Mouse (Mus musculus): ENCODE results near the gene Sec22c. TPM values are rescaled to one million over a fixed set of nuclear protein-coding genes. Genes with fewer than 3 reads are reported as not detected.

The Sec22c gene
- 33.9 and 39.2 TPM in 2 replicates for polyA plus RNA-seq (2015; fragmentation: Nextera tagmentation; extraction: Ambion mirVana)

DNA sequence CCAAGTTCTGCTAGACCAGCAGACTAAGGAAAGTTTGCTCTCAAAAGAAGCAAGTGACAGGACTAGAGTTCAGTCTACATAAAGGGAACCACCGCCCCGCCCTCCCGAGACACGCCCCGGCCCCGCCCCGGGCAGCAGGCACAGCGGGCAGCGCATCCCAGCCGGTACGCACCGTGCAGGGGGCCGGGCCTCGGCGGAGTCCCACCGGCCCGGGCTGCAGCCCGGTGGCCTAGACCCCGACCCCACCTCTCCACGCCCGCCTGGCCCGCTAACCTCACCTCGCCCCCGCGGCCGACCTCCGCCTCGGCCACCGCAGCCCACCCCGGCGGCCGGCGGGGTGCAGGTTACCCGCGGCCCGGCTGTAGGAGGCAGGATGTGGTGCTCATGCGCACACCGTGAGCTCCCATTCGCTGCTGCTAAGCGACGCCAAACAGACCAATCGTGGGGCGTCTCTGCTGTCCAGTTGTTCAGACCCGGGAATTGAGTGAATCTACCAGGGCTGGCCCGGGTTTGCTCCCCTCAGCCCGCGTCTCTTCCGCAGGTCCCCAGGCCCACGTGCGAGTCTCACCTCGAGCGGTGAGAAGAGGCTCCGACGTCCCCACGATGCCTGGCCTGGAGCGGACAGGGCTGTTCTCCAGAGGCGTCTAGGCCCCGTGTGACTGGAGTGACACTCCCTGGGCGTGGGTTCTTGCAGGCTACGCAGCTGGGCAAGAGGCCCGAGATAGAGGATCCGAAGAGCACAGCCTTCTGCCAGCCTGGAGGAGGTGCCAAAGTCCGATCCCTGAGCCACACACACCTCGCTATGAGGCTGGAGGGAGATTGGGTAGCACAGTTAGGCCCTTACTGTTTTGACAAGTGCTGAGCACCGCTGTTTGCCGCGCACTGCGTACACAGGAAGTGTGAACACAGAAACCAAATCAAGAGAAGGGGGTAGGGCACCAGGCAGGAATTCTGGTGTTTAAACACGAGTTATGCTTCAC lies at the start of gene Sec22c:
TSS of gene Sec22c (minus strand) at position 845 of the 980 bp plus-strand sequence.
- Histone ChIP-seq H3K9me3 (no peaks in the 10 kb centered on the region), H3K4me3 (peak within 1 kb of the TSS; percentile 92), H3K27ac (replicated peaks) (peak within 1 kb of the TSS; percentile 81), H3K36me3 (0 out of 2 replicates have a peak, but pooled peaks cover under 1% of the 10 kb centered on the region), H3K4me1 (peaks cover 27% of the 10 kb centered on the region), H3K9ac (replicated peaks) (peak within 1 kb of the TSS; percentile 86), H3K27me3 (no peaks in the 10 kb centered on the region), H3K4me2 (replicated peaks) (peak within 1 kb of the TSS; percentile 99)
- ATAC-seq (replicated peaks) = peak; percentile 97
- WGBS = 2% methylated on average over 69 of the region's 69 CpGs

DNA sequence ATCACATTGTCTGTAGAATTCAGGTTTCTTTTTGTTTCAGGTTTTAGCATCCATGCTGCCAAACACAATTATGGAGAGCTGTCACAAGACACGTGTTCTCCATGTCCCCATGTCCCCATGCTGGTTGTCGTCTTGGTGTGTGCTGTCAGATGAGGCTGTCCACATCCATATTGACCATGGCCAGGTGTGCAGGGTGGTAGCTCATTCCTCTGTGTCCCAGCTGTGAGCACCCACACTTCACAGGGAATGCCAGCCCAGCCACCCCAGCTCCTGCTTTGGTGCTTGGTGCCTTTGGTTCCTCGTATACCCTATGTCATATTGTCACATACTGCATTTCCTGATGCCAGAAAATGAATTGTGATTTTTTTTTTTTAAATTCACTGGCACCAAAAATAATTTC lies 49.3 kb upstream of the Sec22c start:
- WGBS = 91% methylated on average over 3 of the region's 3 CpGs
- no peak overlapping the region for H3K27ac ChIP-seq (replicated peaks)
- peaks cover 63% of the 10 kb centered on the region for H3K36me3 ChIP-seq

GRCm38 (mm10) chr9:121752774-121753173 lies 47.5 kb upstream of the Sec22c start:
- Histone ChIP-seq H3K9ac (replicated peaks) (no peak overlapping the region), H3K4me2 (replicated peaks) (no peak overlapping the region), H3K4me3 (no peak overlapping the region), H3K9me3 (no peaks in the 10 kb centered on the region), H3K4me1 (no peaks in the 10 kb centered on the region), H3K27me3 (no peaks in the 10 kb centered on the region), H3K27ac (replicated peaks) (no peak overlapping the region), H3K36me3 (peaks cover 81% of the 10 kb centered on the region)
- 94% methylated on average over 9 of the region's 9 CpGs for WGBS
- ATAC-seq (replicated peaks) = no peak

More for the DNA sequence above, 49.3 kb upstream of the Sec22c start:
- Histone ChIP-seq H3K4me1 (peaks cover 16% of the 10 kb centered on the region), H3K9ac (replicated peaks) (no peak overlapping the region), H3K4me3 (no peak overlapping the region), H3K9me3 (no peaks in the 10 kb centered on the region), H3K27me3 (no peaks in the 10 kb centered on the region), H3K4me2 (replicated peaks) (no peak overlapping the region)
- no peak for ATAC-seq (replicated peaks)

GRCm38 (mm10) chr9:121744051-121744450 lies 38.8 kb upstream of the Sec22c start:
- Histone ChIP-seq H3K36me3 (peaks cover 75% of the 10 kb centered on the region), H3K9ac (replicated peaks) (no peak overlapping the region), H3K27me3 (no peaks in the 10 kb centered on the region), H3K4me2 (replicated peaks) (no peak overlapping the region), H3K9me3 (no peaks in the 10 kb centered on the region), H3K4me1 (no peaks in the 10 kb centered on the region), H3K4me3 (no peak overlapping the region), H3K27ac (replicated peaks) (no peak overlapping the region)
- ATAC-seq (replicated peaks) = no peak
- 92% methylated on average over 8 of the region's 8 CpGs for WGBS

DNA sequence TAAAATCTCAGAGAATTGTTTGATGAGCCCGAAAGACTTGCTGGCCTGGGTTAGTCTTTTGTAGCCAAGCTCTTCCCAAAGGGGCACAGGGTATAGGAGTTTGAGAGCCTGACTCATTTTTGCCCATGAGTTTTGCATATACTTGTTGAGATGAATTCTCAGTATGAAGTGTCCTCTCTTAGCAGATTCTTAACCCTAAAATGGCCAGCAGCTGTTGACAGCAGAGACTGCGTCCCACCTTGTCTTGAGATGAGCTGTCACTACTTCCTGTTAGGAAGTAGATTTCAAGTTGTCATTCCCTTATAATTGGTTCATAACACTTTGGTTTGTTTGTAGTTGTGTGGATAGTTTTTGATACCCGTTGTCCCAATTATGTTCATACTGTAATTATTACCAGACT lies 35.9 kb upstream of the Sec22c start:
- no peak for ATAC-seq (replicated peaks)
- no peaks in the 10 kb centered on the region for H3K27me3 ChIP-seq
- H3K9ac ChIP-seq (replicated peaks) = no peak overlapping the region
- H3K27ac ChIP-seq (replicated peaks) = no peak overlapping the region
- no peak overlapping the region for H3K4me2 ChIP-seq (replicated peaks)
- H3K4me1 ChIP-seq = no peaks in the 10 kb centered on the region
- H3K4me3 ChIP-seq = no peak overlapping the region
- H3K36me3 ChIP-seq = peaks cover 52% of the 10 kb centered on the region
- H3K9me3 ChIP-seq = no peaks in the 10 kb centered on the region
- WGBS = 95% methylated on average over 3 of the region's 3 CpGs

DNA sequence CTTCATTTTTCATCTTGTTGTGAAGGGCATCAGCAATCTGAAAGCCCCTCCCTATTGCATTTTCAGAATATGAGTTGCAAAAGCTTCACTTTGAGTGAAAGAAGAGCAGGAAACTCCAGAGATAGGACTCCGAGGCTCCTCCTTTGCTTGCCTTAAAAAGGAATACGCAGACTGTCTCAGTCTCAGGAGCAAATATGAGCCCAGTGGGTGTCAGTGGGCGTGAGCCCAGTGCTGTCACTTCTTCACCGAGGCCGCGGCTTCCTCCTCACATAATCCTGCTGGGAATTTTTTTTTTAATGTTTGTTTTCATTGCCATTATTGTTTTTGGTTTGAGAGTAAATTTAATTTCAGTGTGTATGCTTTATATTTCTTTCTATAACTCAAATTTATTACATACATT lies 35.2 kb upstream of the Sec22c start:
- no peaks in the 10 kb centered on the region for H3K9me3 ChIP-seq
- no peaks in the 10 kb centered on the region for H3K27me3 ChIP-seq
- no peak overlapping the region for H3K27ac ChIP-seq (replicated peaks)
- no peak overlapping the region for H3K4me2 ChIP-seq (replicated peaks)
- no peak for ATAC-seq (replicated peaks)
- 92% methylated on average over 6 of the region's 6 CpGs for WGBS
- H3K4me1 ChIP-seq = no peaks in the 10 kb centered on the region
- H3K36me3 ChIP-seq = peaks cover 48% of the 10 kb centered on the region
- no peak overlapping the region for H3K9ac ChIP-seq (replicated peaks)
- H3K4me3 ChIP-seq = no peak overlapping the region

GRCm38 (mm10) chr9:121719347-121720331 lies 14.3 kb upstream of the Sec22c start:
- H3K9me3 ChIP-seq = no peaks in the 10 kb centered on the region
- peak overlapping the region; percentile 93 for H3K4me3 ChIP-seq
- ATAC-seq (replicated peaks) = peak; percentile 68
- H3K4me2 ChIP-seq (replicated peaks) = peak overlapping the region; percentile 83
- H3K4me1 ChIP-seq = peaks cover 24% of the 10 kb centered on the region
- H3K9ac ChIP-seq (replicated peaks) = peak overlapping the region; percentile 95
- no peaks in the 10 kb centered on the region for H3K27me3 ChIP-seq
- no peaks in the 10 kb centered on the region for H3K36me3 ChIP-seq
- peak overlapping the region; percentile 90 for H3K27ac ChIP-seq (replicated peaks)
- WGBS = under 1% methylated on average over 81 of the region's 87 CpGs

DNA sequence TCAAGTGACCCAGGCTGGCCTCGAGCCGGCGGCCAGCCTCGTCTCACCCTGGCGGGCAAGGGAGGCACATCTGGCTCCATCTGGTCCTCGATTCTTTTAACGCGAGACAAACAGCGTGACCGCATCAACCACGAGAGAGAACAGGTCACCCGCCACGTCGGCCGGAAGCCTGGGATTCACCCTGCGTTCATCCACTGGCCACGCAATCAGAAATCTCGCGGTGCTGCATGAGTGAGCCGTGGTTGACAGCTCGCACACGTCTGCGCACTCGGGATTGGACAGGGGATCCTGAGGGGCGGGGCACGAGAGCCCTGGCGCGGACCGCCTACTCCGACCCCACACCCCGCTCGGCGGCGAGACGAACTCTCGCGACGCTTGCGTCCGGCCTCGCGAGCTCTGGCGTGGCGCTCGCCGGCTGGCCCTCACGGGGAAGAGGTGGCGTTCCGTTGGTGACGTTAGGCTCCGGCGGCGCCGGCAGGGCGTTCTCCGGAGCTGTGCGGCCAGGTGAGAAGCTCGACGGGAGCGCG lies 13.6 kb upstream of the Sec22c start, which contains the start of gene Nktr:
TSS of gene Nktr (plus strand) at position 378 of the 527 bp plus-strand sequence.
- Histone ChIP-seq H3K27me3 (no peaks in the 10 kb centered on the region), H3K4me1 (peaks cover 24% of the 10 kb centered on the region), H3K4me2 (replicated peaks) (peak within 1 kb of the TSS; percentile 83), H3K9me3 (no peaks in the 10 kb centered on the region), H3K4me3 (peak within 1 kb of the TSS; percentile 93), H3K36me3 (no peaks in the 10 kb centered on the region), H3K27ac (replicated peaks) (peak within 1 kb of the TSS; percentile 90), H3K9ac (replicated peaks) (peak within 1 kb of the TSS; percentile 95)
- under 1% methylated on average over 61 of the region's 61 CpGs for WGBS
- peak; percentile 99 for ATAC-seq (replicated peaks)

GRCm38 (mm10) chr9:121718070-121718705 lies 12.9 kb upstream of the Sec22c start:
- Histone ChIP-seq H3K27me3 (no peaks in the 10 kb centered on the region), H3K4me1 (peaks cover 24% of the 10 kb centered on the region), H3K9me3 (no peaks in the 10 kb centered on the region), H3K4me2 (replicated peaks) (peak overlapping the region; percentile 68), H3K4me3 (peak overlapping the region; percentile 93), H3K27ac (replicated peaks) (peak overlapping the region; percentile 90), H3K9ac (replicated peaks) (peak overlapping the region; percentile 71), H3K36me3 (peaks cover 1% of the 10 kb centered on the region)
- WGBS = 66% methylated on average over 15 of the region's 15 CpGs
- peak; percentile 27 for ATAC-seq (replicated peaks)

GRCm38 (mm10) chr9:121717048-121717447 lies 11.8 kb upstream of the Sec22c start:
- Histone ChIP-seq H3K27ac (replicated peaks) (no peak overlapping the region), H3K9me3 (no peaks in the 10 kb centered on the region), H3K4me1 (peaks cover 25% of the 10 kb centered on the region), H3K4me2 (replicated peaks) (no peak overlapping the region), H3K27me3 (no peaks in the 10 kb centered on the region), H3K9ac (replicated peaks) (no peak overlapping the region), H3K36me3 (peaks cover 12% of the 10 kb centered on the region), H3K4me3 (no peak overlapping the region)
- 92% methylated on average over 2 of the region's 2 CpGs for WGBS
- ATAC-seq (replicated peaks) = no peak

DNA sequence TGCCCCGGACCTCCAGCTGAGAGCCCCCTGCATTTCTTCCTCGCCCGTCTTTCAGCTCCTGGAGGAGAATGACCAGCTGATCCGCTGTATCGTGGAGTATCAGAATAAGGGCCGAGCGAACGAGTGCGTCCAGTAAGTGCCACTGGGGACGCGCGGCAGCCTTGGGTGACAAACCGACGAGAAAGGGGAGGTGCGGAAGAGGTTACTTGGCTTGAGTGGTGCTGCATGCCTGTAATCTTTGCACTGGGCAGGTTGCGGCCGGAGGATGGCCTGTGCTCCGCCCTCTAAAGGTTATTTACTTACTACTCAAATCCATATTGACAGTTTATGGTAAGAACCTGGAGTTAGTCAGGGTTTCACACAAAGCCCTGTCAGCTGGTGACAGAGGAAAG lies 5.3 kb upstream of the Sec22c start:
- Histone ChIP-seq H3K4me1 (peaks cover 17% of the 10 kb centered on the region), H3K4me2 (replicated peaks) (peak overlapping the region; percentile 78), H3K4me3 (peak overlapping the region; percentile 94), H3K9ac (replicated peaks) (peak overlapping the region; percentile 98), H3K36me3 (peaks cover 12% of the 10 kb centered on the region), H3K9me3 (no peaks in the 10 kb centered on the region), H3K27ac (replicated peaks) (peak overlapping the region; percentile 92), H3K27me3 (no peaks in the 10 kb centered on the region)
- WGBS = 0% methylated on average over 18 of the region's 18 CpGs
- 0 out of 2 replicates have a peak, but pooled peaks have one; percentile 3 for ATAC-seq (replicated peaks)
